Mouse (Mus musculus): ENCODE measurements around the gene Traf6. TPM values are rescaled to one million over a fixed set of nuclear protein-coding genes. Genes with fewer than 3 reads are reported as not detected.

The Traf6 gene
- total and polyA plus RNA-seq, 2 experiments from 2014 or later: 5.3 to 16.5 TPM

DNA sequence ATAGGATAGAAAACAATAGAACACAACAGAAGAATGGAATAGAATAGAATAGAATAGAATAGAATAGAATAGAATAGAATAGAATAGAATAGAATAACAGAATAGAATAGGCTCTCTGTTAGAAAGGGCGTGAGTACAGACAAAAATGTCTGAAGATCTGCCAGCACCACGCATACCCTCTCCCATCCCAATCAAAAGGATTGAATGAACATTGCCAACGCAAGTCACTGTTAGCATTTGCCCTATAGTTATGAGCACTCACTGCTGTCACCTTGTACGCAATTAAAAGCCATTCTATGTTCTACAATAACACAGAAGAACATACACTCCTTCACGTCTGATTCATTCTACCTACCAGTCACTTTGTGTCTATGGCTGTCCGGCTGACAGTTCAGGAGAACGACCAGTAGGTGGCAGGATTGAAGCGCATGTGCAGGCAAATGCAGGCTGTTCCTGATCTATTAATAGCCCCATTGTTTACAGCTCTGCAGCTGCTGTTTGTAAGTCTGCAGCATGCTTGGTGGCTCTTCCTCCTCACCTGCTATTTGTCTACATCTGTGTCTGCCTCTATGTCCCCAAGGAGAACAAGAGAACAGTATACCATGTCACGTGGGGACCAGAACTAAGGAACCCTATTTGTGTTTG, 13.0 kb upstream of the Traf6 start:
- no peak overlapping the region for H3K27ac ChIP-seq (ENCODE audit: low read depth, low read length)
- H3K4me2 ChIP-seq (ENCODE audit: low read depth, low read length, poor library complexity, severe bottlenecking): no peak overlapping the region
- no peaks in the 10 kb centered on the region for H3K9me3 ChIP-seq (ENCODE audit: low read length)
- no peaks in the 10 kb centered on the region for H3K36me3 ChIP-seq (ENCODE audit: insufficient read depth, low read length)
- no peak overlapping the region for H3K4me3 ChIP-seq (ENCODE audit: low read depth, low read length)
- DNase-seq (ENCODE audit: low spot score) (peak; percentile 88), ATAC-seq (ENCODE audit: low FRiP score) (peak; percentile 70)
- H3K27me3 ChIP-seq (ENCODE audit: insufficient read depth, low read length): no peaks in the 10 kb centered on the region
- peak; percentile 86 for TF ChIP-seq CTCF (IDR thresholded peaks at IDR 0.05)
- no peaks in the 10 kb centered on the region for H3K4me1 ChIP-seq (ENCODE audit: insufficient read depth, low read length)
- WGBS: 22% methylated on average over 9 of the region's 9 CpGs
- H3K9ac ChIP-seq (replicated peaks; ENCODE audit: low read length, poor library complexity, severe bottlenecking): no peak overlapping the region

GRCm38 (mm10) chr2:101665703-101666092, 12.5 kb upstream of the Traf6 start:
- H3K27me3 ChIP-seq (ENCODE audit: insufficient read depth, low read length): no peaks in the 10 kb centered on the region
- no peak overlapping the region for H3K27ac ChIP-seq (ENCODE audit: low read depth, low read length)
- no peaks in the 10 kb centered on the region for H3K4me1 ChIP-seq (ENCODE audit: insufficient read depth, low read length)
- no peak for TF ChIP-seq CTCF (IDR thresholded peaks at IDR 0.05)
- DNase-seq (ENCODE audit: low spot score): no peak
- no peak for ATAC-seq (ENCODE audit: low FRiP score)
- no peaks in the 10 kb centered on the region for H3K9me3 ChIP-seq (ENCODE audit: low read length)
- H3K4me3 ChIP-seq (ENCODE audit: low read depth, low read length): no peak overlapping the region
- H3K4me2 ChIP-seq (ENCODE audit: low read depth, low read length, poor library complexity, severe bottlenecking): no peak overlapping the region
- no peak overlapping the region for H3K9ac ChIP-seq (replicated peaks; ENCODE audit: low read length, poor library complexity, severe bottlenecking)
- no peaks in the 10 kb centered on the region for H3K36me3 ChIP-seq (ENCODE audit: insufficient read depth, low read length)
- 83% methylated on average over 3 of the region's 3 CpGs for WGBS

- ATAC-seq (ENCODE audit: low FRiP score) (no peak), DNase-seq (ENCODE audit: low spot score) (no peak)
- Histone ChIP-seq H3K4me1 (ENCODE audit: insufficient read depth, low read length) (no peaks in the 10 kb centered on the region), H3K36me3 (ENCODE audit: insufficient read depth, low read length) (no peaks in the 10 kb centered on the region), H3K4me3 (ENCODE audit: low read depth, low read length) (no peak overlapping the region), H3K27me3 (ENCODE audit: insufficient read depth, low read length) (no peaks in the 10 kb centered on the region), H3K9ac (replicated peaks; ENCODE audit: low read length, poor library complexity, severe bottlenecking) (no peak overlapping the region), H3K27ac (ENCODE audit: low read depth, low read length) (no peak overlapping the region), H3K9me3 (ENCODE audit: low read length) (no peaks in the 10 kb centered on the region), H3K4me2 (ENCODE audit: low read depth, low read length, poor library complexity, severe bottlenecking) (no peak overlapping the region)
- TF ChIP-seq CTCF (IDR thresholded peaks at IDR 0.05): no peak
- 95% methylated on average over 3 of the region's 3 CpGs for WGBS
These were observed 9.5 kb upstream of the Traf6 start for GRCm38 (mm10) chr2:101668751-101669150.

GRCm38 (mm10) chr2:101673547-101673946, 4.7 kb upstream of the Traf6 start:
- no peaks in the 10 kb centered on the region for H3K9me3 ChIP-seq (ENCODE audit: low read length)
- H3K4me2 ChIP-seq (ENCODE audit: low read depth, low read length, poor library complexity, severe bottlenecking): no peak overlapping the region
- H3K27ac ChIP-seq (ENCODE audit: low read depth, low read length): no peak overlapping the region
- H3K4me1 ChIP-seq (ENCODE audit: insufficient read depth, low read length): no peaks in the 10 kb centered on the region
- no peaks in the 10 kb centered on the region for H3K36me3 ChIP-seq (ENCODE audit: insufficient read depth, low read length)
- H3K4me3 ChIP-seq (ENCODE audit: low read depth, low read length): no peak overlapping the region
- no peak for TF ChIP-seq CTCF (IDR thresholded peaks at IDR 0.05)
- no peak for DNase-seq (ENCODE audit: low spot score)
- no peak for ATAC-seq (ENCODE audit: low FRiP score)
- H3K27me3 ChIP-seq (ENCODE audit: insufficient read depth, low read length): no peaks in the 10 kb centered on the region
- 81% methylated on average over 3 of the region's 3 CpGs for WGBS
- H3K9ac ChIP-seq (replicated peaks; ENCODE audit: low read length, poor library complexity, severe bottlenecking): no peak overlapping the region

DNA sequence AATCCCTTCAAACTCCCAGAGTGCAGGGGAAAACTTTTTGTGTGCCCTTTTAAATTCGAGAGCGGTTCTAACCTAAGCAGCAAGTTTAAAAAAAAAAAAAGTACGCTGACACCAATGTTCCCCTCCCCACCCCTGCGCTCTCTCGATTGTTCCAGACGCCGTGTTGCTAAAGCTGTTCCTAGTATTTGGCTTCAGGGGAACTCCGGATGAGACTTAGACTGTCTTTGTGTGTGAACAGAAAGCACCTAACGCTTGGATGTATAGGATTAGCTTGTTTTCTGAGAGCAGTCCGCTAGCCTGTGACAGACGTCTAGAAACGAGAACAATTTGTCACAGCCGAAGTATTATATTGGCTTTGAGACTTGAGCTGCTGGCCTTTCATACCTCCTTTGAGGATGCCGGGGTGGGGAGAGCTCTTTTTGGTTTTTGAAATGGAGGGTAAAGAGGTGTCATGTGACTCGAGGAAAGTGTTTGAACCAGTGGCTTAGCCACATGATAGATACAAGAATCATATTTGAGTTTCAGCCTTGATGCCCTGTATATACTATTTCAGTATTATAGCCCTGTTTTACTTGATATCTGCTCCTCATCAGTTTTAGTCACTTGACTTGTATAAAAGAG, 1.0 kb downstream of the Traf6 start:
- H3K9me3 ChIP-seq (ENCODE audit: low read length): no peaks in the 10 kb centered on the region
- H3K4me1 ChIP-seq (ENCODE audit: insufficient read depth, low read length): no peaks in the 10 kb centered on the region
- peak overlapping the region; percentile 79 for H3K9ac ChIP-seq (replicated peaks; ENCODE audit: low read length, poor library complexity, severe bottlenecking)
- H3K4me3 ChIP-seq (ENCODE audit: low read depth, low read length): peak overlapping the region; percentile 92
- 2% methylated on average over 15 of the region's 15 CpGs for WGBS
- no peak for DNase-seq (ENCODE audit: low spot score)
- TF ChIP-seq CTCF (IDR thresholded peaks at IDR 0.05): no peak
- no peaks in the 10 kb centered on the region for H3K36me3 ChIP-seq (ENCODE audit: insufficient read depth, low read length)
- H3K27me3 ChIP-seq (ENCODE audit: insufficient read depth, low read length): no peaks in the 10 kb centered on the region
- peak overlapping the region; percentile 95 for H3K4me2 ChIP-seq (ENCODE audit: low read depth, low read length, poor library complexity, severe bottlenecking)
- no peak for ATAC-seq (ENCODE audit: low FRiP score)
- no peak overlapping the region for H3K27ac ChIP-seq (ENCODE audit: low read depth, low read length)

DNA sequence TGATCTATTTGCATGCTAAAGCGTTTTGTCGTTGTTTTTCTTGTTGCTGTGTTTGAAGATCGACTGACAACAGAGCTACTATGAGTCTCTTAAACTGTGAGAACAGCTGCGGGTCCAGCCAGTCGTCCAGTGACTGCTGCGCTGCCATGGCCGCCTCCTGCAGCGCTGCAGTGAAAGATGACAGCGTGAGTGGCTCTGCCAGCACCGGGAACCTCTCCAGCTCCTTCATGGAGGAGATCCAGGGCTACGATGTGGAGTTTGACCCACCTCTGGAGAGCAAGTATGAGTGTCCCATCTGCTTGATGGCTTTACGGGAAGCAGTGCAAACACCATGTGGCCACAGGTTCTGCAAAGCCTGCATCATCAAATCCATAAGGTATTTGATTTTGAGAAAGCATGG, 6.2 kb downstream of the Traf6 start:
- WGBS: 85% methylated on average over 12 of the region's 12 CpGs
- Histone ChIP-seq H3K4me3 (ENCODE audit: low read depth, low read length) (no peak overlapping the region), H3K27ac (ENCODE audit: low read depth, low read length) (no peak overlapping the region), H3K36me3 (ENCODE audit: insufficient read depth, low read length) (0 out of 2 replicates have a peak, but pooled peaks cover 8% of the 10 kb centered on the region), H3K4me2 (ENCODE audit: low read depth, low read length, poor library complexity, severe bottlenecking) (no peak overlapping the region), H3K27me3 (ENCODE audit: insufficient read depth, low read length) (no peaks in the 10 kb centered on the region), H3K9ac (replicated peaks; ENCODE audit: low read length, poor library complexity, severe bottlenecking) (no peak overlapping the region), H3K4me1 (ENCODE audit: insufficient read depth, low read length) (no peaks in the 10 kb centered on the region), H3K9me3 (ENCODE audit: low read length) (no peaks in the 10 kb centered on the region)
- peak; percentile 22 for DNase-seq (ENCODE audit: low spot score)
- no peak for ATAC-seq (ENCODE audit: low FRiP score)
- TF ChIP-seq CTCF (IDR thresholded peaks at IDR 0.05): no peak
